Mouse (Mus musculus) CD8-positive naive resting alpha-beta T cell, adult 57 days (primary cell): ENCODE measurements around the gene Trp53rka. TPM values are rescaled to one million over a fixed set of nuclear protein-coding genes. Genes with fewer than 3 reads are reported as not detected.

ENCODE experiments used
- total RNA-seq: library from RNA; stranded (reverse); gene quantifications from one replicate; pipeline ENCODE4 v1.2.4, GENCODE M21; 2023

Gene Trp53rka
- 17.3 TPM for total RNA-seq

GRCm38 (mm10) chr2:165492648-165493553, at the start of gene Trp53rka:
Gene Trp53rka (minus strand): TSS chr2:165493324.

GRCm38 (mm10) chr2:165503259-165504203, 10.4 kb upstream of the Trp53rka start, which contains the start of gene Slc2a10:
Gene Slc2a10 (plus strand): TSS chr2:165503787.

GRCm38 (mm10) chr2:165473003-165473402, 20.1 kb downstream of the Trp53rka start, which contains the start of gene Slc13a3:
Gene Slc13a3 (minus strand): TSS chr2:165473230.

Other genes starting within 250 kb of the Trp53rka start
- gene Slc35c2, start 205.5 kb downstream of the Trp53rka start, total RNA-seq: 31.0 TPM
- 39.3 TPM for gene Elmo2, start 166.8 kb downstream of the Trp53rka start, total RNA-seq
- gene Zfp663, start 124.6 kb downstream of the Trp53rka start, total RNA-seq: not detected
- not detected for gene Zfp334, start 105.1 kb downstream of the Trp53rka start, total RNA-seq
- 0.18 TPM for gene Ocstamp, start 92.9 kb downstream of the Trp53rka start, total RNA-seq
- not detected for gene Slc13a3, start 20.1 kb downstream of the Trp53rka start, total RNA-seq
- gene Slc2a10, start 10.5 kb upstream of the Trp53rka start, total RNA-seq: not detected
- gene Eya2, start 101.7 kb upstream of the Trp53rka start, total RNA-seq: 26.4 TPM